Comparison of ENCODE assay signal across 7 mouse cellular contexts in the genomic region with DNA sequence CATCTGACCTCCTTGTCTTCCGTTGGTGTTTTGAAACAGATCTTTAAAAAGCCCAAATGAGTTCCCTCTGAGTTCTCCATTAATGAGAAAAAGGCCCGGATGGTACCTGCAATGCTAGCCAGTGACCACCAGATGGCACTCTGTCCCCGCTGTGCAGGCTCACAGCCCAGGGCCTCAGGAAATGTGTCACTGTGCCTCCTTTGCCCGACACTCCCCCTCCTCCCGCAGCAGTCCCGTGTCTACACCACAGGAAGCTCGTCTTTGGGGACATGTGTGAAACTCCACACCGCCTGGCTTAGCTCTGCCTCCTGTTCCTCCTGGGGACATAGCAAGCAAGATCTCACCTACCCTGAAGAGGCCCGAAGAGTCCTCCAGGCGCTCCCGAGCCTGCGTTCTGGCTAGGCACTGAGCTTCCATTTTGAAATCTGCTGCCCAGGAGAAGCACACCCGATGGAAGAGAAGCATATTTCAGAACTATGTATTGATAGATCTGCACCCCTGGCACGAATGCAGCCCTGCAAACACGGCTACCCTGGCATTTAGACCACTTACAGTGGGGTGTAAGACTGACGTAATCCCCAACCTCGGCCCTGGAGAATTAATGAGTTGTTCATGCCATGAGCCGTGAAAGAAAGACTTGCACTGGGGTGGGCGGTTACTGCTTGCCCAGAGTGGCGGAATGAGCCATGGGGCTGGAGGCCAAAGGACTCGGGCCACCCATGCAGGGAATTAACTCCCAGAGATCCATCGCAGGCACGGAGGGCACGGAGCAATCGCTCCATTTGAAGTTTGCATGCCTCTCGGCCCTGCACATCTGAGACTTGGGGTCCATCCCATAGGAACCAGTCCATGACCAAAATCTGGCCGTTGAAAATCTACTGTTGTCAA. TPM values are rescaled to one million over a fixed set of nuclear protein-coding genes. Genes with fewer than 3 reads are reported as not detected.
A peak's percentile ranks its signal among the peaks of the same experiment; 100 is the strongest.
DNase-seq lines count a peak whose midpoint lies in the region; ATAC-seq lines count a peak whose summit lies in the region.

No protein-coding gene starts in this region.

- H3K4me2 ChIP-seq in embryonic facial prominence, embryonic 11.5 days (ENCODE audit: low read depth, low read length) = peak overlapping the region; percentile 46
- peak overlapping the region; percentile 52 for H3K4me2 ChIP-seq in limb, embryonic 11.5 days (ENCODE audit: low read depth, severe bottlenecking)
- H3K4me2 ChIP-seq in midbrain, embryonic 14.5 days (ENCODE audit: low read length) = peak overlapping the region; percentile 58

- peak overlapping the region; percentile 54 for H3K9ac ChIP-seq in embryonic facial prominence, embryonic 11.5 days (replicated peaks; ENCODE audit: low read length)
- peak overlapping the region; percentile 34 for H3K9ac ChIP-seq in limb, embryonic 11.5 days (ENCODE audit: low read length)
- H3K9ac ChIP-seq in midbrain, embryonic 14.5 days (replicated peaks; ENCODE audit: low read length) = peak overlapping the region; percentile 59

- WGBS in embryonic facial prominence, embryonic 11.5 days = 19% methylated on average over 27 of the region's 27 CpGs
- WGBS in limb, embryonic 11.5 days = 24% methylated on average over 27 of the region's 27 CpGs
- 2% methylated on average over 27 of the region's 27 CpGs for WGBS in midbrain, embryonic 14.5 days

- ATAC-seq in embryonic facial prominence, embryonic 11.5 days (replicated peaks; ENCODE audit: insufficient number of reproducible peaks, low FRiP score, low TSS enrichment, low read depth) = peak; percentile 90
- ATAC-seq in limb, embryonic 11.5 days (ENCODE audit: insufficient number of reproducible peaks, low FRiP score, low TSS enrichment, low read depth) = peak; percentile 85
- peak; percentile 91 for ATAC-seq in midbrain, embryonic 14.5 days (ENCODE audit: low FRiP score, low TSS enrichment)

- peak; percentile 95 for DNase-seq in adrenal gland, postnatal 14 days
- peak; percentile 93 for DNase-seq in embryonic facial prominence, embryonic 11.5 days (ENCODE audit: low spot score)
- DNase-seq in heart, adult 11 months = peak; percentile 99
- peak; percentile 94 for DNase-seq in kidney, adult 18-20 months
- DNase-seq in limb, embryonic 11.5 days (ENCODE audit: low spot score) = peak; percentile 96
- DNase-seq in midbrain, embryonic 14.5 days = peak; percentile 93
- DNase-seq in spleen, adult 18-20 months = peak; percentile 75 to 87

- H3K9me3 ChIP-seq in embryonic facial prominence, embryonic 11.5 days (replicated peaks; ENCODE audit: control insufficient read depth, low read length) = no peaks in the 10 kb centered on the region
- no peaks in the 10 kb centered on the region for H3K9me3 ChIP-seq in limb, embryonic 11.5 days (ENCODE audit: control insufficient read depth, low read length)
- H3K9me3 ChIP-seq in midbrain, embryonic 14.5 days (ENCODE audit: control insufficient read depth, low read length) = no peaks in the 10 kb centered on the region

- no peaks in the 10 kb centered on the region for H3K36me3 ChIP-seq in embryonic facial prominence, embryonic 11.5 days (replicated peaks; ENCODE audit: control insufficient read depth, insufficient read depth, low read depth, low read length)
- H3K36me3 ChIP-seq in limb, embryonic 11.5 days (ENCODE audit: control insufficient read depth, insufficient read depth, low read length) = no peaks in the 10 kb centered on the region
- no peaks in the 10 kb centered on the region for H3K36me3 ChIP-seq in midbrain, embryonic 14.5 days (ENCODE audit: control insufficient read depth, insufficient read depth, low read length)

- peak overlapping the region; percentile 29 for H3K4me3 ChIP-seq in embryonic facial prominence, embryonic 11.5 days (ENCODE audit: low read depth, low read length)
- H3K4me3 ChIP-seq in limb, embryonic 11.5 days (ENCODE audit: low read depth, low read length) = peak overlapping the region; percentile 25
- peak overlapping the region; percentile 32 for H3K4me3 ChIP-seq in midbrain, embryonic 14.5 days (replicated peaks; ENCODE audit: low read depth, low read length)

- H3K27ac ChIP-seq in embryonic facial prominence, embryonic 11.5 days (replicated peaks; ENCODE audit: low read depth, low read length) = peak overlapping the region; percentile 16; the same call in 1 of the 2 replicates
- no peak overlapping the region for H3K27ac ChIP-seq in limb, embryonic 11.5 days (replicated peaks; ENCODE audit: low read depth, low read length)
- H3K27ac ChIP-seq in midbrain, embryonic 14.5 days (replicated peaks; ENCODE audit: low read depth, low read length) = peak overlapping the region; percentile 87

- H3K4me1 ChIP-seq in embryonic facial prominence, embryonic 11.5 days (ENCODE audit: control insufficient read depth, insufficient read depth, low read length) = 0 out of 2 replicates have a peak, but pooled peaks cover 2% of the 10 kb centered on the region
- H3K4me1 ChIP-seq in limb, embryonic 11.5 days (ENCODE audit: control insufficient read depth, insufficient read depth, low read length) = no peaks in the 10 kb centered on the region; the same call in 1 of the 2 replicates
- peaks cover 10% of the 10 kb centered on the region for H3K4me1 ChIP-seq in midbrain, embryonic 14.5 days (ENCODE audit: control insufficient read depth, insufficient read depth, low read length)

- H3K27me3 ChIP-seq in embryonic facial prominence, embryonic 11.5 days (ENCODE audit: control insufficient read depth, insufficient read depth, low read length) = no peaks in the 10 kb centered on the region
- H3K27me3 ChIP-seq in limb, embryonic 11.5 days (ENCODE audit: control insufficient read depth, insufficient read depth, low read length) = no peaks in the 10 kb centered on the region
- H3K27me3 ChIP-seq in midbrain, embryonic 14.5 days (ENCODE audit: control insufficient read depth, insufficient read depth, low read length) = no peaks in the 10 kb centered on the region

RNA-seq across cellular contexts. Expression of a gene that starts 22.9 kb away (rescaled TPM):
- total RNA-seq in adrenal gland, postnatal 14 days (2021) = 9.4 and 10.0 TPM in 2 replicates
- 2.6 and 3.4 TPM in 2 replicates for polyA plus RNA-seq in embryonic facial prominence, embryonic 11.5 days (2014; fragmentation: Nextera tagmentation; extraction: Ambion mirVana)
- 3.8 and 4.1 TPM in 2 replicates for polyA plus RNA-seq in limb, embryonic 11.5 days (2014; fragmentation: Nextera tagmentation; extraction: Ambion mirVana)
- 2.2 and 2.5 TPM in 2 replicates for polyA plus RNA-seq in midbrain, embryonic 14.5 days (2014; fragmentation: Nextera tagmentation; extraction: Ambion mirVana)
